Mouse (Mus musculus) CH12.LX (cell line): ENCODE results near the gene Zmynd11. TPM values are rescaled to one million over a fixed set of nuclear protein-coding genes. Genes with fewer than 3 reads are reported as not detected.

Experiments
- DNase-seq: peaks from one replicate; pipeline ENCODE4 v3.0.0-alpha.2; 2013; ENCODE audit errors: extremely low read depth
- H3K27ac ChIP-seq: 2 replicates; pipeline ENCODE4 v1.5.1; 2012; ENCODE audit warnings: low read depth, mild to moderate bottlenecking, control low read depth, moderate library complexity; ENCODE audit not compliant: insufficient read depth
- H3K27me3 ChIP-seq: replicated peaks from 2 replicates; pipeline ENCODE3; 2012; ENCODE audit warnings: inconsistent platforms
- H3K36me3 ChIP-seq, 2 experiments: replicated peaks in 1 of 2; 2 replicates each; pipeline versions ENCODE3 to v1.6.1; 2012; ENCODE audit warnings: inconsistent platforms in 1 of 2, low read length in 1 of 2, mild to moderate bottlenecking in 1 of 2, mixed read lengths in 1 of 2, moderate library complexity in 1 of 2; ENCODE audit not compliant: control insufficient read depth in 1 of 2, insufficient read depth in 1 of 2
- H3K4me1 ChIP-seq, 2 experiments: 2 replicates each; pipeline ENCODE4 v1.6.1; 2012; ENCODE audit warnings: inconsistent platforms in 1 of 2, moderate library complexity in 1 of 2; ENCODE audit not compliant: insufficient read depth in 2 of 2, control insufficient read depth in 1 of 2
- H3K4me2 ChIP-seq: 2 replicates; pipeline ENCODE4 v1.6.1; 2012; ENCODE audit warnings: low read depth, mild to moderate bottlenecking, control low read depth; ENCODE audit not compliant: poor library complexity, insufficient read depth, severe bottlenecking
- H3K4me3 ChIP-seq, 3 experiments: fragments of 150-350 bp in 1 of 3; sonication (generic) in 1 of 3; replicated peaks in 1 of 3; 2 replicates each; pipeline versions ENCODE3 to v1.5.1; 2011 to 2012; ENCODE audit warnings: low read depth in 2 of 3, low read length in 2 of 3, mild to moderate bottlenecking in 2 of 3, moderate library complexity in 2 of 3, control low read depth in 1 of 3, improper control_type of control experiment in 1 of 3, inconsistent platforms in 1 of 3, mixed read lengths in 1 of 3; ENCODE audit not compliant: poor library complexity in 1 of 3
- H3K79me2 ChIP-seq: replicated peaks from 2 replicates; pipeline ENCODE4 v1.6.1; 2012; ENCODE audit warnings: mild to moderate bottlenecking, moderate library complexity; ENCODE audit not compliant: control insufficient read depth, poor library complexity, insufficient read depth, severe bottlenecking; ENCODE audit errors: extremely low read depth
- H3K9ac ChIP-seq: 2 replicates; pipeline ENCODE4 v1.6.1; 2012; ENCODE audit warnings: low read depth, mild to moderate bottlenecking, control low read depth, moderate library complexity; ENCODE audit not compliant: insufficient read depth
- H3K9me3 ChIP-seq: replicated peaks from 2 replicates; pipeline ENCODE3; 2012; ENCODE audit warnings: low read length, inconsistent platforms, mixed read lengths
- CHD1 ChIP-seq: IDR thresholded peaks from 2 replicates; pipeline ENCODE4 v1.6.1; 2012; ENCODE audit warnings: low read depth, low read length, improper control_type of control experiment, inconsistent platforms
- CTCF ChIP-seq, 2 experiments: IDR thresholded peaks in 1 of 2; conservative IDR thresholded peaks in 1 of 2; 2 replicates each; pipeline ENCODE4 v1.5.1; 2011 to 2012; ENCODE audit warnings: low read depth in 2 of 2, low read length in 2 of 2, improper control_type of control experiment in 1 of 2, inconsistent platforms in 1 of 2, mild to moderate bottlenecking in 1 of 2, moderate library complexity in 1 of 2
- E2F4 ChIP-seq: IDR thresholded peaks from 2 replicates; pipeline ENCODE4 v1.6.1; 2011; ENCODE audit warnings: low read depth, low read length, improper control_type of control experiment; ENCODE audit not compliant: insufficient replicate concordance
- EP300 ChIP-seq: IDR thresholded peaks from 2 replicates; pipeline ENCODE4 v1.6.1; 2011; ENCODE audit warnings: low read length, improper control_type of control experiment
- GABPA ChIP-seq: IDR thresholded peaks from 2 replicates; pipeline ENCODE4 v1.6.1; 2012; ENCODE audit warnings: low read depth, low read length, improper control_type of control experiment, inconsistent platforms; ENCODE audit not compliant: insufficient replicate concordance
- HCFC1 ChIP-seq: IDR thresholded peaks from 2 replicates; pipeline ENCODE4 v1.6.1; 2012; ENCODE audit warnings: low read depth, mild to moderate bottlenecking, inconsistent platforms, low read length, improper control_type of control experiment
- IRF4 ChIP-seq: IDR thresholded peaks from 2 replicates; pipeline ENCODE4 v1.6.1; 2014; ENCODE audit warnings: low read depth, mild to moderate bottlenecking, inconsistent platforms, low read length, improper control_type of control experiment
- JUND ChIP-seq: conservative IDR thresholded peaks from 2 replicates; pipeline ENCODE4 v1.6.1; 2011; ENCODE audit warnings: low read depth, low read length, improper control_type of control experiment
- MAFK ChIP-seq: IDR thresholded peaks from 2 replicates; pipeline ENCODE4 v1.6.1; 2011; ENCODE audit warnings: low read length, improper control_type of control experiment; ENCODE audit not compliant: insufficient replicate concordance
- MAX ChIP-seq: IDR thresholded peaks from 2 replicates; pipeline ENCODE4 v1.6.1; 2011; ENCODE audit warnings: low read length, improper control_type of control experiment
- MAZ ChIP-seq: IDR thresholded peaks from 2 replicates; pipeline ENCODE4 v1.6.1; 2012; ENCODE audit warnings: low read depth, mild to moderate bottlenecking, inconsistent platforms, low read length, improper control_type of control experiment, moderate library complexity
- MEF2A ChIP-seq: IDR thresholded peaks from 2 replicates; pipeline ENCODE4 v1.6.1; 2014; ENCODE audit warnings: low read depth, mild to moderate bottlenecking, inconsistent platforms, low read length, improper control_type of control experiment, borderline replicate concordance
- MXI1 ChIP-seq: IDR thresholded peaks from 2 replicates; pipeline ENCODE4 v1.6.1; 2011; ENCODE audit warnings: mild to moderate bottlenecking, low read depth, low read length, improper control_type of control experiment
- MYC ChIP-seq: IDR thresholded peaks from 2 replicates; pipeline ENCODE4 v1.6.1; 2011; ENCODE audit warnings: low read depth, mild to moderate bottlenecking, improper control_type of control experiment, low read length
- NELFE ChIP-seq: IDR thresholded peaks from 2 replicates; pipeline ENCODE4 v1.6.1; 2011; ENCODE audit warnings: low read depth, low read length, improper control_type of control experiment
- NRF1 ChIP-seq: IDR thresholded peaks from 2 replicates; pipeline ENCODE4 v1.6.1; 2014; ENCODE audit warnings: low read depth, mild to moderate bottlenecking, inconsistent platforms, low read length, improper control_type of control experiment, moderate library complexity
- PAX5 ChIP-seq: IDR thresholded peaks from 2 replicates; pipeline ENCODE4 v1.6.1; 2012; ENCODE audit warnings: low read length, inconsistent platforms, mixed read lengths
- POLR2A ChIP-seq: IDR thresholded peaks from 2 replicates; pipeline ENCODE4 v1.6.1; 2011; ENCODE audit warnings: low read depth, mild to moderate bottlenecking, improper control_type of control experiment, low read length
- POLR2AphosphoS2 ChIP-seq: IDR thresholded peaks from 2 replicates; pipeline ENCODE4 v1.6.1; 2011; ENCODE audit warnings: low read depth, low read length, improper control_type of control experiment
- SIN3A ChIP-seq: IDR thresholded peaks from 2 replicates; pipeline ENCODE4 v1.6.1; 2012; ENCODE audit warnings: low read length, improper control_type of control experiment, inconsistent platforms
- SMC3 ChIP-seq: IDR thresholded peaks from 2 replicates; pipeline ENCODE4 v1.6.1; 2011; ENCODE audit warnings: low read depth, low read length, improper control_type of control experiment
- USF1 ChIP-seq: IDR thresholded peaks from 2 replicates; pipeline ENCODE4 v1.6.1; 2014; ENCODE audit warnings: low read depth, mild to moderate bottlenecking, inconsistent platforms, low read length, improper control_type of control experiment
- USF2 ChIP-seq: conservative IDR thresholded peaks from 2 replicates; pipeline ENCODE4 v1.6.1; 2011; ENCODE audit warnings: low read depth, low read length, improper control_type of control experiment
- ZC3H11A ChIP-seq: IDR thresholded peaks from 2 replicates; pipeline ENCODE4 v1.6.1; 2012; ENCODE audit warnings: low read depth, mild to moderate bottlenecking, inconsistent platforms, low read length, improper control_type of control experiment
- ZMIZ1 ChIP-seq: IDR thresholded peaks from 2 replicates; pipeline ENCODE4 v1.6.1; 2012; ENCODE audit warnings: low read depth, mild to moderate bottlenecking, inconsistent platforms, low read length, improper control_type of control experiment
- dilution Hi-C: fragments of 300-500 bp; cut with MboI; formaldehyde crosslinking; loops from 2 replicates; pipeline ENCODE4 v1.14.3; 2020; ENCODE audit warnings: low sequenced_read_pairs; ENCODE audit not compliant: extremely low pct_unique_long_range_greater_than_20kb, extremely low pct_ligation_motif_present
- in situ Hi-C: fragments of 300-500 bp; cut with MboI; formaldehyde crosslinking; loops from 3 replicates; pipeline ENCODE4 v1.14.3; 2019; ENCODE audit warnings: low sequenced_read_pairs, low pct_ligation_motif_present, low pct_unique_long_range_greater_than_20kb, mixed read lengths
- polyA plus RNA-seq: library from polyadenylated mRNA; unstranded; fragments of >175 nt; gene quantifications from 2 replicates; pipeline ENCODE4 v1.2.1, GENCODE M21; 2012; ENCODE audit warnings: low read depth; ENCODE audit not compliant: insufficient read length
- total RNA-seq, 2 experiments: library from RNA; depleted of rRNA; stranded (reverse); fragments of 300-350 nt in 1 of 2; fragments of >200 nt in 1 of 2; gene quantifications; 2 replicates each; pipeline ENCODE4 v1.2.3; 2012 to 2014

The Zmynd11 gene
- total and polyA plus RNA-seq, 3 experiments, result 18.1 to 32.2 (median 20.4) TPM

GRCm38 (mm10) chr13:9686765-9687164 is 78.4 kb downstream of the Zmynd11 start:
- Histone ChIP-seq H3K36me3 (peaks cover 55 to 84% of the 10 kb centered on the region in 2 experiments), H3K4me2 (no peak overlapping the region), H3K27ac (no peak overlapping the region), H3K4me1 (no peaks in the 10 kb centered on the region), H3K9ac (no peak overlapping the region), H3K4me3 (no peak overlapping the region), H3K9me3 (no peaks in the 10 kb centered on the region), H3K79me2 (no peaks in the 10 kb centered on the region), H3K27me3 (no peaks in the 10 kb centered on the region)
- no peak for DNase-seq
- TF ChIP-seq PAX5 (no peak), MAFK (no peak), MAZ (no peak), ZC3H11A (no peak), USF1 (no peak)
- dilution Hi-C loops (no loop called here), in situ Hi-C loops (no loop called here)

GRCm38 (mm10) chr13:9686261-9686660 is 78.9 kb downstream of the Zmynd11 start:
- H3K9me3 ChIP-seq, result no peaks in the 10 kb centered on the region
- dilution Hi-C loops, result no loop called here
- TF ChIP-seq MYC (no peak), ZMIZ1 (no peak), EP300 (no peak), SIN3A (no peak), NRF1 (no peak), USF2 (no peak), POLR2A (no peak)
- TF ChIP-seq, all 38 proteins: peak for 0
- H3K4me2 ChIP-seq, result no peak overlapping the region
- H3K4me3 ChIP-seq, result no peak overlapping the region
- H3K79me2 ChIP-seq, result no peaks in the 10 kb centered on the region
- H3K4me1 ChIP-seq, result no peaks in the 10 kb centered on the region
- DNase-seq, result no peak
- H3K27me3 ChIP-seq, result no peaks in the 10 kb centered on the region
- no peak overlapping the region for H3K27ac ChIP-seq
- peaks cover 53 to 79% of the 10 kb centered on the region in 2 experiments for H3K36me3 ChIP-seq
- H3K9ac ChIP-seq, result no peak overlapping the region
- in situ Hi-C loops, result no loop called here

GRCm38 (mm10) chr13:9684153-9684923 is 80.8 kb downstream of the Zmynd11 start:
- TF ChIP-seq POLR2AphosphoS2 (no peak), MEF2A (no peak), JUND (no peak), MAZ (no peak), ZC3H11A (no peak), CTCF (conservative IDR thresholded peaks at IDR 0.05 in 1 of 2, IDR thresholded peaks at IDR 0.05 in 1 of 2; ENCODE audit: low read depth in 2 of 2, low read length in 2 of 2) (no peak), USF1 (no peak), IRF4 (no peak), SMC3 (no peak), GABPA (no peak), CHD1 (no peak), NELFE (no peak), MXI1 (no peak), E2F4 (no peak), MAFK (no peak), MAX (no peak), HCFC1 (no peak)
- Histone ChIP-seq H3K9ac (no peak overlapping the region), H3K79me2 (no peaks in the 10 kb centered on the region), H3K4me1 (no peaks in the 10 kb centered on the region), H3K9me3 (no peaks in the 10 kb centered on the region), H3K4me3 (no peak overlapping the region), H3K4me2 (no peak overlapping the region), H3K36me3 (peaks cover 37 to 61% of the 10 kb centered on the region in 2 experiments), H3K27me3 (no peaks in the 10 kb centered on the region), H3K27ac (no peak overlapping the region)
- dilution Hi-C loops, result no loop called here
- in situ Hi-C loops, result no loop called here
- no peak for DNase-seq
